Mouse (Mus musculus): ENCODE results near the gene Pomp.
A peak's percentile ranks its signal among the peaks of the same experiment; 100 is the strongest.

DNA sequence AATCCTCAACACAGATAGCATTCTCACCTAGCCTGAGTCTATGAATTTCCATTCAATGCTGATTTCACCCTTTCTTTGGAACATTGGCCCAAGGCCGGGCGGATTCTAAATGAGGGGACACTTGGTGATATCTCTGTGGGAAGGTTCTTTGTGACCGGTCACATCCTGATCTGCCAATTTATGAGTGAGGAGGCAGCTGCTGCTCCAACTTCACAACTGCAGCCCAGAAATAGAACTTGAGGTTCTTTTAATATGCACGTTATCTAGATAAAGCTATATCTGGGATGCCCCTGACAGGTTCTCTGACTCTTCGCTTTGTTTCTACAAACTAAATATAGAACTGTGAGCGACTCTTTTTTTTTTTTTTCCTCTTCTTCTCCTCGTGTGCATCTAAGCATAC, 10.1 kb upstream of the Pomp start:
- TF ChIP-seq EP300 (IDR thresholded peaks at IDR 0.05; ENCODE audit: low read depth) (peak; percentile 48; the same call in 1 of the 2 replicates), CTCF (IDR thresholded peaks at IDR 0.05; ENCODE audit: low read depth) (no peak)
